Mouse (Mus musculus) ZHBTc4 (cell line): ENCODE results near the gene Phactr2.

ENCODE experiments used
- DNase-seq: peaks from one replicate; pipeline ENCODE4 v3.0.0-alpha.2; 2011; ENCODE audit warnings: low read depth, low spot score

Phactr2 gene

DNA sequence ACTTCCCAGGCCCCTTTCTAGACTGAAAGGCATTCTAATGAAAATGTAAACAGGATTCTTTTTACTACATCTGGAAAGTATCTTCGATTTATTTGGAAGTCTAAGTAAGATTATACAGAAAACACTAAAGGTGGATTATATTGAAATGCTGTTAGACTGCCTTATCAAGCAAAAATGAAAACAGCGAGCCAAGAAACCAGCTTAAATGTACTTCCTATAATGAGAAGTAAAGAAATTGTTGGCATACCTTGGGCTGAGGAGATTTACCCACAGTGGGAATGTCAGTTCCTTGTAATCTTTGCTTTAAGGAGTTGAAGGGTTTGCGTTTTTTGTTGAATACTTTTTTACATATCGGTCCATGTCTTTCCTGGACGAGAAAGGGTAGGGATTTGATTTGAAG lies 305.8 kb downstream of the Phactr2 start:
- DNase-seq: no peak

DNA sequence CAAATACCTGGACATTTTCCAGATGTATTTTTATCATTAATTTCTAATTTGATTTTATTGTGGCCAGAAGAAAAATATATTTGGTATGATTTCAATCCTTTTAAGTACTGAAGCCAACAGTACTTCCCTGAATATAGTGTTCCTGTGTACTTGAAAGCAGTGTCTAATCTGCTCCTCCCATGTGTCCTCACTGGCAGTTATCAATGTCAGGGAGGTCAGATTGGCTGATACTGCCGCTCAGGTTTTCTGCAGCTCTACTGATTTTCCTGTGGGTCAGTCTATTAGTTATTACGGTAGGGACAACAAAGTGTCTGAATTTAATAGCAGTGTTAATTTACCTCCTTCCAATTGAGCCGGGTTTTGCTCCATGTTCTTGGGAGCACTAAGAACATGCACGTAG lies 312.2 kb downstream of the Phactr2 start:
- no peak for DNase-seq

DNA sequence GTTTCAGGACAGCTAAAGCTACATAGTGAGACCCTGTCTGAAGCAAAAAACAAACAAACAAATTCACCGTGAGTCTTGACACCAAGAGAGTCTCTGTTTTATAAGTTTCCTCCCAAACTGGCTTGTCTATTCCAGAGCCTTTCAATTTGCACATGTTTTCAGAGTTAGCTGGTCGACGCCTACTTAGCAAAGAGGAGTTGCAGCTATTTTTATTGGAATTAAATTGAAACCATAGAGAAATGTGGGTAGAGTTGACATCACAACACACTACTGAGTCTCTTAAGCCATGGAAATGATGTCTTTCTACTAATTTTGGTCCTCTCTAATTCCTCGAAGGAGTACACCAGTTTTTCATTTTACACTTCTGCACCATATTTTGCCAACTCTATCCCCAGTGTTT lies 313.3 kb downstream of the Phactr2 start:
- no peak for DNase-seq
